Mouse (Mus musculus) testis, adult 2 months (tissue): ENCODE data around the gene Kcna5.

Experiments
- CTCF ChIP-seq: fragments of 200-500 bp; IDR thresholded peaks from 2 replicates; pipeline ENCODE4 v1.5.1; 2012; ENCODE audit warnings: low read depth, mild to moderate bottlenecking, inconsistent platforms, low read length, moderate library complexity; ENCODE audit not compliant: control insufficient read depth, insufficient read depth, insufficient replicate concordance
- POLR2A ChIP-seq: fragments of 200-500 bp; IDR thresholded peaks from 2 replicates; pipeline ENCODE4 v1.6.1; 2012; ENCODE audit warnings: low read depth, mild to moderate bottlenecking, inconsistent platforms, low read length, moderate library complexity; ENCODE audit not compliant: control insufficient read depth

GRCm38 (mm10) chr6:126564376-126564775 is 29.2 kb upstream of the Kcna5 start:
- TF ChIP-seq CTCF (no peak), POLR2A (no peak)
